Mouse (Mus musculus) embryonic facial prominence, embryonic 11.5 days (tissue): ENCODE results near the gene Hyal4. TPM values are rescaled to one million over a fixed set of nuclear protein-coding genes. Genes with fewer than 3 reads are reported as not detected.

Experiments used
- ATAC-seq: fragments of 200-750 bp; cut with Nextera tagmentation; replicated peaks from 2 replicates; pipeline ENCODE4 v1.8.0; 2017; ENCODE audit warnings: low read depth; ENCODE audit not compliant: insufficient number of reproducible peaks, low FRiP score, low TSS enrichment
- DNase-seq: peaks from one replicate; pipeline ENCODE4 v3.0.0-alpha.2; 2015; ENCODE audit warnings: low spot score
- H3K27ac ChIP-seq: fragments of 300-500 bp; sonication (generic); replicated peaks from 2 replicates; pipeline ENCODE4 v1.5.1; 2014; ENCODE audit warnings: mild to moderate bottlenecking, low read depth, low read length, control low read depth
- H3K27me3 ChIP-seq: fragments of 300-500 bp; sonication (generic); 2 replicates; pipeline ENCODE4 v1.6.1; 2014; ENCODE audit warnings: mild to moderate bottlenecking, low read length, moderate library complexity, mixed read lengths; ENCODE audit not compliant: control insufficient read depth, insufficient read depth
- H3K36me3 ChIP-seq: fragments of 300-500 bp; sonication (generic); replicated peaks from 2 replicates; pipeline ENCODE4 v1.6.1; 2014; ENCODE audit warnings: low read depth, mild to moderate bottlenecking, low read length, moderate library complexity, mixed read lengths; ENCODE audit not compliant: control insufficient read depth, insufficient read depth
- H3K4me1 ChIP-seq: fragments of 300-500 bp; sonication (generic); 2 replicates; pipeline ENCODE4 v1.6.1; 2014; ENCODE audit warnings: low read length, mixed read lengths; ENCODE audit not compliant: control insufficient read depth, insufficient read depth
- H3K4me2 ChIP-seq: fragments of 300-500 bp; sonication (generic); 2 replicates; pipeline ENCODE4 v1.6.1; 2014; ENCODE audit warnings: low read depth, mild to moderate bottlenecking, control low read depth, low read length, moderate library complexity
- H3K4me3 ChIP-seq: fragments of 300-500 bp; sonication (generic); 2 replicates; pipeline ENCODE4 v1.5.1; 2014; ENCODE audit warnings: low read depth, low read length, control low read depth
- H3K9ac ChIP-seq: fragments of 300-500 bp; sonication (generic); replicated peaks from 2 replicates; pipeline ENCODE4 v1.6.1; 2014; ENCODE audit warnings: mild to moderate bottlenecking, control low read depth, low read length
- H3K9me3 ChIP-seq: fragments of 300-500 bp; sonication (generic); replicated peaks from 2 replicates; pipeline ENCODE4 v1.6.1; 2016; ENCODE audit warnings: mild to moderate bottlenecking, low read length, inconsistent platforms, mixed read lengths; ENCODE audit not compliant: control insufficient read depth
- WGBS: fragments of 180-500 bp; shearing (Covaris S2); extraction: QIAGEN DNeasy Blood & Tissue Kit; methylation state at CpG from one replicate; pipeline ENCODE4 v1.1.7; 2014; 5-methylcytosine and 5-hydroxymethylcytosine counted together
- polyA plus RNA-seq: library from polyadenylated mRNA; unstranded; fragments of >200 nt; fragmentation: Nextera tagmentation; extraction: Ambion mirVana; gene quantifications from 2 replicates; pipeline ENCODE4 v1.2.1, GENCODE M21; 2014

Hyal4 gene
- polyA plus RNA-seq, result not detected in 2 replicates

DNA sequence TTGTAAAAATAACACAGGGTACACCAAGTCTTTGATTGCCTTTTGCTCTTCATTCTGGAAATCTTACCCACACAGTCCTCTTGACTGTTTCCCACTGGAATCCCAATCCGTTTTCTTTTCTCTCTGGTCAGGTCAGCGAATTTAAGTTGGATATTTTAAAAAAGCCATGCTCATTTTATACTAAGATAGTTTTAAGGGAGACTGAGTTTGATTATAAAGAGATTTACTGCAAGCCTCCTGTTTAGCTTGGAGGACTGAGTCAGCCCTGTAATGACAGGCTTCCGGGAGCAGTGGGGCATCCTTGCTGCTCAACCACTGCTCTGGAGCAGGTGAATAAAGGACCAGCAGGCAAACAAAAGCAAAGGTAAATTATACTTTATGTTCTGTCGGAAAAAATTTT lies at the start of gene Hyal4:
Gene Hyal4, plus strand, starts transcription at position 301 of the 400 bp plus-strand sequence.
- no peak within 1 kb of the TSS for H3K27ac ChIP-seq
- no peak within 1 kb of the TSS for H3K9ac ChIP-seq
- H3K36me3 ChIP-seq, result no peaks in the 10 kb centered on the region
- no peak within 1 kb of the TSS for H3K4me2 ChIP-seq
- ATAC-seq, result no peak
- no peaks in the 10 kb centered on the region for H3K9me3 ChIP-seq
- no peaks in the 10 kb centered on the region for H3K27me3 ChIP-seq
- no peaks in the 10 kb centered on the region for H3K4me1 ChIP-seq
- 86% methylated on average over 4 of the region's 4 CpGs for WGBS
- no peak within 1 kb of the TSS for H3K4me3 ChIP-seq
- DNase-seq, result no peak

DNA sequence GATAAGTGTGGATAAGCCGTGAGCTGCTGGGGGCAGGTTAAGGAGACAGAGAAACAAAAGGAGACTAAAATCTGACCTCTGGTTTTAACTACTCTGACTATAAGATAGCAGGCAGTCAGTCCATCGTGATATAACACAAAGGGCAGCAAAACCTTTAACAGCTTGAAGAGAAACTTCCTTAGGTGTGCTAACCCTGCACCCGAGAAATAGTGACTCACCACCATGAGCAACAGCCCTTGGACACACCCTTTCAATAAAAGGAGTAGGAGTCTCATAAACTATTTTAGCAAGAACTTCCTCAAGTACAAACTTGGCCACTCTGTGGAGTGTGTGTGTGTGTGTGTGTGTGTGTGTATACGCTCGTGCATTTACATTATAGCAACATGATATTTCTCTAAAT lies 41.0 kb upstream of the Hyal4 start:
- 85% methylated on average over 5 of the region's 5 CpGs for WGBS
- ATAC-seq (no peak), DNase-seq (no peak)
- H3K27me3 ChIP-seq, result no peaks in the 10 kb centered on the region
- H3K9ac ChIP-seq, result no peak overlapping the region
- H3K4me1 ChIP-seq, result no peaks in the 10 kb centered on the region
- H3K9me3 ChIP-seq, result no peaks in the 10 kb centered on the region
- no peaks in the 10 kb centered on the region for H3K36me3 ChIP-seq
- no peak overlapping the region for H3K4me3 ChIP-seq
- H3K27ac ChIP-seq, result no peak overlapping the region
- no peak overlapping the region for H3K4me2 ChIP-seq

DNA sequence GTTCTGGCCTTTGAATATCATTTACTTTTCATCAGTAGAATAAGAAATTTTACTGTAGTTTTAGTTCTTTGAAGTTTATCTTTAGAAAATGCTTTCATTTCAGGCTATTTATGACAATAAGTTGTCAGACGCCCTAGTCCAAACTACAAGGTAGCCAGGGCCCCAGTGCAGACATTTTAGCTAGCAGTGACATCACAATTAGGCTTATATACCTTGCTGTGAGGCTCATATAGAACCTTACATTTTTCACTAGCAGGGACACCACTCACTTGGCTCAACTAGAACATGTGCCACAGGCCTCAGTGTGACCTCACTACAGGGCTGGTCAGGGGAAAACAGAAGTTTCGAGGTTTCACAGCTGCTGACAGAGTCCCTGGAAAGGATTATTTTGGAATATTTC lies 40.6 kb upstream of the Hyal4 start:
- no peak for DNase-seq
- no peaks in the 10 kb centered on the region for H3K9me3 ChIP-seq
- no peak for ATAC-seq
- H3K36me3 ChIP-seq, result no peaks in the 10 kb centered on the region
- H3K4me1 ChIP-seq, result no peaks in the 10 kb centered on the region
- no peak overlapping the region for H3K9ac ChIP-seq
- no peak overlapping the region for H3K4me2 ChIP-seq
- 76% methylated on average over 2 of the region's 2 CpGs for WGBS
- no peaks in the 10 kb centered on the region for H3K27me3 ChIP-seq
- H3K27ac ChIP-seq, result no peak overlapping the region
- no peak overlapping the region for H3K4me3 ChIP-seq

DNA sequence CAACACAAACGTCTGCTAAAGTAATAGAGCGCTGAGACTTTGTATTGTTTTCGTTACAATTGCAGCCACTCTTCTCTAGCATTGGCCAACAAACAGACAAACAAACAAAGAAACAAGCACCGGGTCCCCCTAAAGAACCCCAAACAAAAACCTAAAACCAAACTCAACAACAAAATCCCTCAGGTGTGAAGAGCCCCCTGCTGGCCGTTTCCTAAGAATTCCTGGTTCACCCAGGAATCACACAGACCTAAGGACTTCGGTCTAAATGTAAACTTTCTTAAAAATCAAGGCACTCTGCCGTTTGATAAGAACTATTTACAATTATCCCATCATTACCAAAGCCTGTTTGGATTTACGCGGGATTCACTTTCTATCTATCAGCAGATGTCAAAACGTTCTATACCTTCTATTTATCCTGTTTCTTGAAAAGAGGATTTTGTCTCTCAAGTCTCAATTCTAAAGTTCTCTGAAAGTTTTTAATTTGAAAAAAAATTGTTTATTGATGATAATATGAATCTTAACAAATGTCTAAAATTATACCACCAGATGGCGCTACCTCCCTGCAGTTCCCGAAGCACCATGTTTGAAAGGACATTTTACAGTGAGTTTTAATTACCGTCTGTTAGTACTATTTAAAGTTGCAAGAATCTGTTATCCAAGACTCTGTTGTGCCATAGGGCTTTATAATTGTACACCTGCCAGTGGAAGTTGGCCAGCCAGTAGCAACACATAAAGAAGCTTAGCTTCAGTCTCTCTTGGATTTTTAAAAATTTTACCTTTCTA lies 26.6 kb upstream of the Hyal4 start:
- Histone ChIP-seq H3K9ac (no peak overlapping the region), H3K4me3 (no peak overlapping the region), H3K36me3 (no peaks in the 10 kb centered on the region), H3K9me3 (no peaks in the 10 kb centered on the region), H3K4me1 (no peaks in the 10 kb centered on the region), H3K27me3 (no peaks in the 10 kb centered on the region), H3K4me2 (no peak overlapping the region), H3K27ac (no peak overlapping the region)
- WGBS, result 31% methylated on average over 13 of the region's 13 CpGs
- ATAC-seq (no peak), DNase-seq (peak; percentile 70)

DNA sequence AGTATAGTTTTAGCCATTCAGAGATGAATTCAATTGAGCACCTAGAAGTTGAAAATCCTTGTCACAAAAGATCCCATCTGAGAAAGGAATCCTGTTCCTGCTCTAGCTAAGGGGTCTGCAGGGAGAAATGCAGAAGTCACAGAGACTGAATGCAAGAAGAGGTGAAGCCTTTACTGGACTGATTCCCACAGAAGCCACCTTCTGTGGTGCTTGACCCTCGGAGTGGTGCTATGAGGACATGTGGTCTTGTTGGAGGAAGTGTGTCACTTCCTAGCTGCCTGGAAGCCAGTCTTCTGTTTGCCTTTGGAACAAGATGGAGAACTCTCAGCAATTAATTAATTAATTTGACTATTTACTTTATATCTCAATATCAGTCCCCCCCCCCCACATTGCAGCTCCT lies 20.0 kb upstream of the Hyal4 start:
- Histone ChIP-seq H3K4me1 (no peaks in the 10 kb centered on the region), H3K4me3 (no peak overlapping the region), H3K4me2 (no peak overlapping the region), H3K9me3 (no peaks in the 10 kb centered on the region), H3K36me3 (no peaks in the 10 kb centered on the region), H3K27me3 (no peaks in the 10 kb centered on the region), H3K9ac (no peak overlapping the region), H3K27ac (no peak overlapping the region)
- no peak for ATAC-seq
- WGBS, result 81% methylated on average over 1 of the region's 1 CpGs
- DNase-seq, result no peak

- Histone ChIP-seq H3K4me2 (no peak within 1 kb of the TSS), H3K4me3 (no peak within 1 kb of the TSS), H3K9me3 (no peaks in the 10 kb centered on the region), H3K27me3 (no peaks in the 10 kb centered on the region), H3K9ac (no peak within 1 kb of the TSS), H3K27ac (no peak within 1 kb of the TSS), H3K36me3 (no peaks in the 10 kb centered on the region), H3K4me1 (no peaks in the 10 kb centered on the region)
- no peak for DNase-seq
- no peak for ATAC-seq
- 86% methylated on average over 3 of the region's 3 CpGs for WGBS
Measured at GRCm38 (mm10) chr6:24732945-24733344, 15.2 kb upstream of the Hyal4 start, which contains the start of gene Hyal6. Hyal6 (plus strand) TSS chr6:24733245.

GRCm38 (mm10) chr6:24734565-24734964 lies 13.6 kb upstream of the Hyal4 start:
- no peak overlapping the region for H3K27ac ChIP-seq
- DNase-seq, result no peak
- no peak overlapping the region for H3K9ac ChIP-seq
- no peaks in the 10 kb centered on the region for H3K27me3 ChIP-seq
- ATAC-seq, result no peak
- whole genome bisulfite sequencing, result 83% methylated on average over 6 of the region's 6 CpGs
- H3K4me2 ChIP-seq, result no peak overlapping the region
- no peaks in the 10 kb centered on the region for H3K9me3 ChIP-seq
- no peaks in the 10 kb centered on the region for H3K36me3 ChIP-seq
- H3K4me1 ChIP-seq, result no peaks in the 10 kb centered on the region
- H3K4me3 ChIP-seq, result no peak overlapping the region

- WGBS, result 89% methylated on average over 3 of the region's 3 CpGs
- Histone ChIP-seq H3K9ac (no peak overlapping the region), H3K27ac (no peak overlapping the region), H3K9me3 (no peaks in the 10 kb centered on the region), H3K36me3 (no peaks in the 10 kb centered on the region), H3K27me3 (no peaks in the 10 kb centered on the region), H3K4me3 (no peak overlapping the region), H3K4me2 (no peak overlapping the region), H3K4me1 (no peaks in the 10 kb centered on the region)
- DNase-seq (no peak), ATAC-seq (no peak)
Measured at GRCm38 (mm10) chr6:24759281-24759680, 11.2 kb downstream of the Hyal4 start.
